Mouse (Mus musculus): ENCODE data around the gene Eme2. TPM values are rescaled to one million over a fixed set of nuclear protein-coding genes. Genes with fewer than 3 reads are reported as not detected.

Eme2 gene
- polyA plus RNA-seq, 1 experiment from 2014 or later = 18.9 TPM

GRCm38 (mm10) chr17:24933163-24933562, 38.3 kb upstream of the Eme2 start:
- Histone ChIP-seq H3K36me3 (ENCODE audit: control insufficient read depth, insufficient read depth, low read length) (no peaks in the 10 kb centered on the region), H3K4me2 (replicated peaks; ENCODE audit: low read depth, low read length) (no peak overlapping the region), H3K27ac (ENCODE audit: low read length) (no peak overlapping the region), H3K27me3 (ENCODE audit: control insufficient read depth, insufficient read depth, low read length) (no peaks in the 10 kb centered on the region), H3K4me1 (ENCODE audit: control insufficient read depth, insufficient read depth, low read length) (peaks cover 15% of the 10 kb centered on the region), H3K9ac (replicated peaks; ENCODE audit: low read depth, low read length) (no peak overlapping the region), H3K4me3 (ENCODE audit: low read depth, low read length) (no peak overlapping the region), H3K9me3 (ENCODE audit: control insufficient read depth, low read depth, low read length) (no peaks in the 10 kb centered on the region)
- WGBS = 78% methylated on average over 4 of the region's 4 CpGs
- ATAC-seq (ENCODE audit: insufficient number of reproducible peaks, insufficient read depth, low FRiP score, low read depth) = no peak

GRCm38 (mm10) chr17:24932431-24932830, 37.5 kb upstream of the Eme2 start:
- peaks cover 15% of the 10 kb centered on the region for H3K4me1 ChIP-seq (ENCODE audit: control insufficient read depth, insufficient read depth, low read length)
- H3K27me3 ChIP-seq (ENCODE audit: control insufficient read depth, insufficient read depth, low read length) = no peaks in the 10 kb centered on the region
- H3K4me3 ChIP-seq (ENCODE audit: low read depth, low read length) = no peak overlapping the region
- WGBS = 96% methylated on average over 4 of the region's 4 CpGs
- H3K27ac ChIP-seq (ENCODE audit: low read length) = no peak overlapping the region
- H3K4me2 ChIP-seq (replicated peaks; ENCODE audit: low read depth, low read length) = no peak overlapping the region
- H3K36me3 ChIP-seq (ENCODE audit: control insufficient read depth, insufficient read depth, low read length) = peaks cover 4% of the 10 kb centered on the region; the same call in 1 of the 2 replicates
- no peak overlapping the region for H3K9ac ChIP-seq (replicated peaks; ENCODE audit: low read depth, low read length)
- H3K9me3 ChIP-seq (ENCODE audit: control insufficient read depth, low read depth, low read length) = no peaks in the 10 kb centered on the region
- no peak for ATAC-seq (ENCODE audit: insufficient number of reproducible peaks, insufficient read depth, low FRiP score, low read depth)

- ATAC-seq (ENCODE audit: insufficient number of reproducible peaks, insufficient read depth, low FRiP score, low read depth) = no peak
- Histone ChIP-seq H3K4me2 (replicated peaks; ENCODE audit: low read depth, low read length) (no peak overlapping the region), H3K27me3 (ENCODE audit: control insufficient read depth, insufficient read depth, low read length) (no peaks in the 10 kb centered on the region), H3K9me3 (ENCODE audit: control insufficient read depth, low read depth, low read length) (no peaks in the 10 kb centered on the region), H3K27ac (ENCODE audit: low read length) (no peak overlapping the region), H3K4me1 (ENCODE audit: control insufficient read depth, insufficient read depth, low read length) (peaks cover under 1% of the 10 kb centered on the region; the same call in 1 of the 2 replicates), H3K4me3 (ENCODE audit: low read depth, low read length) (no peak overlapping the region), H3K36me3 (ENCODE audit: control insufficient read depth, insufficient read depth, low read length) (peaks cover 27% of the 10 kb centered on the region), H3K9ac (replicated peaks; ENCODE audit: low read depth, low read length) (no peak overlapping the region)
- 90% methylated on average over 1 of the region's 1 CpGs for WGBS
These were observed 34.6 kb upstream of the Eme2 start for GRCm38 (mm10) chr17:24929506-24929905.

GRCm38 (mm10) chr17:24923246-24923645, 28.4 kb upstream of the Eme2 start:
- H3K9ac ChIP-seq (replicated peaks; ENCODE audit: low read depth, low read length) = no peak overlapping the region
- H3K27me3 ChIP-seq (ENCODE audit: control insufficient read depth, insufficient read depth, low read length) = no peaks in the 10 kb centered on the region
- no peak for ATAC-seq (ENCODE audit: insufficient number of reproducible peaks, insufficient read depth, low FRiP score, low read depth)
- no peaks in the 10 kb centered on the region for H3K9me3 ChIP-seq (ENCODE audit: control insufficient read depth, low read depth, low read length)
- no peaks in the 10 kb centered on the region for H3K4me1 ChIP-seq (ENCODE audit: control insufficient read depth, insufficient read depth, low read length)
- H3K4me3 ChIP-seq (ENCODE audit: low read depth, low read length) = no peak overlapping the region
- H3K4me2 ChIP-seq (replicated peaks; ENCODE audit: low read depth, low read length) = no peak overlapping the region
- H3K36me3 ChIP-seq (ENCODE audit: control insufficient read depth, insufficient read depth, low read length) = peaks cover 86% of the 10 kb centered on the region
- 100% methylated on average over 1 of the region's 1 CpGs for WGBS
- H3K27ac ChIP-seq (ENCODE audit: low read length) = no peak overlapping the region

- no peaks in the 10 kb centered on the region for H3K27me3 ChIP-seq (ENCODE audit: control insufficient read depth, insufficient read depth, low read length)
- no peak overlapping the region for H3K9ac ChIP-seq (replicated peaks; ENCODE audit: low read depth, low read length)
- no peak overlapping the region for H3K27ac ChIP-seq (ENCODE audit: low read length)
- no peaks in the 10 kb centered on the region for H3K9me3 ChIP-seq (ENCODE audit: control insufficient read depth, low read depth, low read length)
- H3K36me3 ChIP-seq (ENCODE audit: control insufficient read depth, insufficient read depth, low read length) = peaks cover 83% of the 10 kb centered on the region
- no peak overlapping the region for H3K4me3 ChIP-seq (ENCODE audit: low read depth, low read length)
- no peak overlapping the region for H3K4me2 ChIP-seq (replicated peaks; ENCODE audit: low read depth, low read length)
- H3K4me1 ChIP-seq (ENCODE audit: control insufficient read depth, insufficient read depth, low read length) = no peaks in the 10 kb centered on the region
- no peak for ATAC-seq (ENCODE audit: insufficient number of reproducible peaks, insufficient read depth, low FRiP score, low read depth)
These were observed 19.1 kb upstream of the Eme2 start for GRCm38 (mm10) chr17:24913984-24914383.

- H3K27me3 ChIP-seq (ENCODE audit: control insufficient read depth, insufficient read depth, low read length) = no peaks in the 10 kb centered on the region
- 93% methylated on average over 2 of the region's 2 CpGs for WGBS
- H3K4me2 ChIP-seq (replicated peaks; ENCODE audit: low read depth, low read length) = no peak overlapping the region
- H3K27ac ChIP-seq (ENCODE audit: low read length) = no peak overlapping the region
- H3K9me3 ChIP-seq (ENCODE audit: control insufficient read depth, low read depth, low read length) = no peaks in the 10 kb centered on the region
- no peak overlapping the region for H3K4me3 ChIP-seq (ENCODE audit: low read depth, low read length)
- H3K9ac ChIP-seq (replicated peaks; ENCODE audit: low read depth, low read length) = no peak overlapping the region
- no peaks in the 10 kb centered on the region for H3K4me1 ChIP-seq (ENCODE audit: control insufficient read depth, insufficient read depth, low read length)
- peaks cover 88% of the 10 kb centered on the region for H3K36me3 ChIP-seq (ENCODE audit: control insufficient read depth, insufficient read depth, low read length)
- no peak for ATAC-seq (ENCODE audit: insufficient number of reproducible peaks, insufficient read depth, low FRiP score, low read depth)
These were observed 12.7 kb upstream of the Eme2 start for GRCm38 (mm10) chr17:24907591-24907990.

GRCm38 (mm10) chr17:24903767-24904166, 8.9 kb upstream of the Eme2 start:
- Histone ChIP-seq H3K27ac (ENCODE audit: low read length) (no peak overlapping the region), H3K36me3 (ENCODE audit: control insufficient read depth, insufficient read depth, low read length) (peaks cover 96% of the 10 kb centered on the region), H3K4me2 (replicated peaks; ENCODE audit: low read depth, low read length) (no peak overlapping the region), H3K9ac (replicated peaks; ENCODE audit: low read depth, low read length) (no peak overlapping the region), H3K4me3 (ENCODE audit: low read depth, low read length) (no peak overlapping the region), H3K27me3 (ENCODE audit: control insufficient read depth, insufficient read depth, low read length) (no peaks in the 10 kb centered on the region), H3K9me3 (ENCODE audit: control insufficient read depth, low read depth, low read length) (no peaks in the 10 kb centered on the region), H3K4me1 (ENCODE audit: control insufficient read depth, insufficient read depth, low read length) (no peaks in the 10 kb centered on the region)
- WGBS = 83% methylated on average over 9 of the region's 9 CpGs
- ATAC-seq (ENCODE audit: insufficient number of reproducible peaks, insufficient read depth, low FRiP score, low read depth) = no peak

GRCm38 (mm10) chr17:24902671-24903474, 8.0 kb upstream of the Eme2 start:
- Histone ChIP-seq H3K4me2 (replicated peaks; ENCODE audit: low read depth, low read length) (no peak overlapping the region), H3K9ac (replicated peaks; ENCODE audit: low read depth, low read length) (no peak overlapping the region), H3K4me1 (ENCODE audit: control insufficient read depth, insufficient read depth, low read length) (no peaks in the 10 kb centered on the region), H3K4me3 (ENCODE audit: low read depth, low read length) (no peak overlapping the region), H3K27ac (ENCODE audit: low read length) (no peak overlapping the region), H3K27me3 (ENCODE audit: control insufficient read depth, insufficient read depth, low read length) (no peaks in the 10 kb centered on the region), H3K9me3 (ENCODE audit: control insufficient read depth, low read depth, low read length) (no peaks in the 10 kb centered on the region), H3K36me3 (ENCODE audit: control insufficient read depth, insufficient read depth, low read length) (peaks cover 97% of the 10 kb centered on the region)
- WGBS = 67% methylated on average over 9 of the region's 9 CpGs
- peak; percentile 56; the same call in 1 of the 2 replicates for ATAC-seq (ENCODE audit: insufficient number of reproducible peaks, insufficient read depth, low FRiP score, low read depth)

- no peak for ATAC-seq (ENCODE audit: insufficient number of reproducible peaks, insufficient read depth, low FRiP score, low read depth)
- Histone ChIP-seq H3K9me3 (ENCODE audit: control insufficient read depth, low read depth, low read length) (no peaks in the 10 kb centered on the region), H3K27ac (ENCODE audit: low read length) (no peak overlapping the region), H3K4me2 (replicated peaks; ENCODE audit: low read depth, low read length) (no peak overlapping the region), H3K9ac (replicated peaks; ENCODE audit: low read depth, low read length) (no peak overlapping the region), H3K36me3 (ENCODE audit: control insufficient read depth, insufficient read depth, low read length) (peaks cover 95% of the 10 kb centered on the region), H3K27me3 (ENCODE audit: control insufficient read depth, insufficient read depth, low read length) (no peaks in the 10 kb centered on the region), H3K4me3 (ENCODE audit: low read depth, low read length) (no peak overlapping the region), H3K4me1 (ENCODE audit: control insufficient read depth, insufficient read depth, low read length) (peaks cover 1% of the 10 kb centered on the region; the same call in 1 of the 2 replicates)
- 89% methylated on average over 5 of the region's 5 CpGs for WGBS
These were observed 7.2 kb upstream of the Eme2 start for GRCm38 (mm10) chr17:24902124-24902523.
